Mouse (Mus musculus) heart, embryonic 14.5 days (tissue): ENCODE measurements around the gene Slc13a3. TPM values are rescaled to one million over a fixed set of nuclear protein-coding genes. Genes with fewer than 3 reads are reported as not detected.

Source experiments
- ATAC-seq: fragments of 200-750 bp; cut with Nextera tagmentation; 2 replicates; pipeline ENCODE4 v1.8.0; 2017; ENCODE audit warnings: low read depth, moderate TSS enrichment; ENCODE audit not compliant: insufficient number of reproducible peaks, insufficient read depth, low FRiP score
- H3K27ac ChIP-seq, 2 experiments: fragments of 200-500 bp in 1 of 2; fragments of 300-500 bp in 1 of 2; sonication (generic) in 1 of 2; replicated peaks in 1 of 2; 2 replicates each; pipeline ENCODE4 v1.5.1; 2012 to 2014; ENCODE audit warnings: low read depth in 2 of 2, low read length in 2 of 2, control low read depth in 1 of 2, mild to moderate bottlenecking in 1 of 2, mixed read lengths in 1 of 2; ENCODE audit not compliant: control insufficient read depth in 1 of 2, insufficient read depth in 1 of 2
- H3K27me3 ChIP-seq: fragments of 300-500 bp; sonication (generic); 2 replicates; pipeline ENCODE4 v1.6.1; 2014; ENCODE audit warnings: mild to moderate bottlenecking, low read length, control low read depth; ENCODE audit not compliant: control insufficient read depth, insufficient read depth
- H3K36me3 ChIP-seq: fragments of 300-500 bp; sonication (generic); 2 replicates; pipeline ENCODE4 v1.6.1; 2014; ENCODE audit warnings: mild to moderate bottlenecking, control low read depth, low read length, mixed read lengths; ENCODE audit not compliant: control insufficient read depth, insufficient read depth
- H3K4me1 ChIP-seq, 2 experiments: fragments of 200-500 bp in 1 of 2; fragments of 300-500 bp in 1 of 2; sonication (generic) in 1 of 2; 2 replicates each; pipeline ENCODE4 v1.6.1; 2012 to 2014; ENCODE audit warnings: low read length in 2 of 2, control low read depth in 1 of 2, mixed read lengths in 1 of 2; ENCODE audit not compliant: control insufficient read depth in 2 of 2, insufficient read depth in 2 of 2
- H3K4me2 ChIP-seq: fragments of 300-500 bp; sonication (generic); 2 replicates; pipeline ENCODE4 v1.6.1; 2014; ENCODE audit warnings: mild to moderate bottlenecking, low read length
- H3K4me3 ChIP-seq, 2 experiments: fragments of 200-500 bp in 1 of 2; fragments of 300-500 bp in 1 of 2; sonication (generic) in 1 of 2; 2 replicates each; pipeline ENCODE4 v1.5.1; 2012 to 2014; ENCODE audit warnings: low read length in 2 of 2, mild to moderate bottlenecking in 2 of 2, control low read depth in 1 of 2, low read depth in 1 of 2, moderate library complexity in 1 of 2; ENCODE audit not compliant: control insufficient read depth in 1 of 2, insufficient read depth in 1 of 2
- H3K9ac ChIP-seq: fragments of 300-500 bp; sonication (generic); 2 replicates; pipeline ENCODE4 v1.6.1; 2014; ENCODE audit warnings: mild to moderate bottlenecking, low read length
- H3K9me3 ChIP-seq: fragments of 300-500 bp; sonication (generic); 2 replicates; pipeline ENCODE4 v1.6.1; 2016; ENCODE audit warnings: low read length, control low read depth; ENCODE audit not compliant: control insufficient read depth
- WGBS: fragments of 180-500 bp; shearing (Covaris S2); extraction: QIAGEN DNeasy Blood & Tissue Kit; methylation state at CpG from one replicate; pipeline ENCODE4 v1.1.7; 2014; 5-methylcytosine and 5-hydroxymethylcytosine counted together
- polyA plus RNA-seq: library from polyadenylated mRNA; unstranded; fragments of >200 nt; fragmentation: Nextera tagmentation; extraction: Ambion mirVana; gene quantifications from 2 replicates; pipeline ENCODE4 v1.2.1, GENCODE M21; 2014

The Slc13a3 gene
- polyA plus RNA-seq, 1 experiment from 2014 or later = 0.26 TPM

DNA sequence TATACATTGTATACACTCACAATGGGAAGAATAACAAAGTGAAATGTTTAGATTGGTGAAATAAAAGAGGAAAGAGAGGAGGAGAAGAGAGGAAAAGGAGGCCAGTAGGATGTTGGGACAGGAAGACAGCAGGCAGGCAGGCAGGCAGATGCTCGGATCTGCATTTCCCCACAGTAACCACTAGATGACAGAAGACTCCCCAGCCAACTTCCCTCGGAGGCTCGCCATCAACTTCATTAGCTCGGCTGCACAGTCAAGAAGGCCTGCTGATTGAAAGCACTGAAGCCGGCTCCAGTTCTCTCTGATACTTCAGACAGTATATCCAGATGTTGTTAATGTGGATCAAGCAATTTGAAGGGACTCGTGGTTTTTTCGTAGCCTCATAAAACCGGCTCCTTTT lies 81.5 kb downstream of the Slc13a3 start:
- Histone ChIP-seq H3K27me3 (no peaks in the 10 kb centered on the region), H3K36me3 (peaks cover 4% of the 10 kb centered on the region), H3K4me2 (no peak overlapping the region), H3K4me1 (peaks cover 6 to 9% of the 10 kb centered on the region in 2 experiments), H3K9ac (no peak overlapping the region), H3K9me3 (no peaks in the 10 kb centered on the region), H3K27ac (no peak overlapping the region), H3K4me3 (no peak overlapping the region)
- no peak for ATAC-seq
- WGBS = 17% methylated on average over 8 of the region's 8 CpGs

DNA sequence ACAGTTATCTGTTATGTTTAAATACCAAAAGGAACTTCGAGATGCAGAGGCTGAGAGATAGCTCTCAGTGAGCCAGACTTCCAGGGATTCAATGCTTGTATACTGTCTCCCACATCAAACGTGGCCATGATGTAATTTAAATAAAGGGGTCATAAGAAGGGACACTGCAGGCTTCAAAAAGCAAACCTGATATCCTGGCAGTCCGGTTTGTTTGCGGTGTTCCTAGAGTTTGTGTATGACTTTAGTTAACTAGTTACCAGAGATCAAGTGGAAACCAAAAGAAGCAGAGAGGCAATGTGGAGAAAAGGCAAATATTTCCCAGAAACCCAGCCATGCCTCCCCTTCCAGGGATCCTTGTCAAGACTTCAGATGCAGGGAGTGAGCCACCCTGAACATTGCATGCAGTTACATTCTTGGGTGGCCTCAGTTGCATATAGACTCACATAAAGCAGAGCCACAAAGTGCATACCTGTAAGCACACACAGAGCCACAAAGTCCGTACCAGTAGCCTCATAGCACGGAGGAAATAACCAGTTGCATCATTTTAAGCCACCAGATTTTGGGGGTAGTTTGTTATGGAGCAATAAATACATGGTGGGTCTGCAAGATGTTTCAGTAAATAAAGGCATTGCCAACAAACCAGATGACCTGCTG lies 83.6 kb downstream of the Slc13a3 start:
- no peak overlapping the region for H3K27ac ChIP-seq
- no peak overlapping the region for H3K4me2 ChIP-seq
- no peaks in the 10 kb centered on the region for H3K27me3 ChIP-seq
- peaks cover 25% of the 10 kb centered on the region for H3K36me3 ChIP-seq
- no peak overlapping the region for H3K9ac ChIP-seq
- no peaks in the 10 kb centered on the region for H3K9me3 ChIP-seq
- ATAC-seq = no peak
- no peak overlapping the region for H3K4me3 ChIP-seq
- 74% methylated on average over 6 of the region's 6 CpGs for WGBS
- H3K4me1 ChIP-seq = peaks cover 7 to 21% of the 10 kb centered on the region in 2 experiments

DNA sequence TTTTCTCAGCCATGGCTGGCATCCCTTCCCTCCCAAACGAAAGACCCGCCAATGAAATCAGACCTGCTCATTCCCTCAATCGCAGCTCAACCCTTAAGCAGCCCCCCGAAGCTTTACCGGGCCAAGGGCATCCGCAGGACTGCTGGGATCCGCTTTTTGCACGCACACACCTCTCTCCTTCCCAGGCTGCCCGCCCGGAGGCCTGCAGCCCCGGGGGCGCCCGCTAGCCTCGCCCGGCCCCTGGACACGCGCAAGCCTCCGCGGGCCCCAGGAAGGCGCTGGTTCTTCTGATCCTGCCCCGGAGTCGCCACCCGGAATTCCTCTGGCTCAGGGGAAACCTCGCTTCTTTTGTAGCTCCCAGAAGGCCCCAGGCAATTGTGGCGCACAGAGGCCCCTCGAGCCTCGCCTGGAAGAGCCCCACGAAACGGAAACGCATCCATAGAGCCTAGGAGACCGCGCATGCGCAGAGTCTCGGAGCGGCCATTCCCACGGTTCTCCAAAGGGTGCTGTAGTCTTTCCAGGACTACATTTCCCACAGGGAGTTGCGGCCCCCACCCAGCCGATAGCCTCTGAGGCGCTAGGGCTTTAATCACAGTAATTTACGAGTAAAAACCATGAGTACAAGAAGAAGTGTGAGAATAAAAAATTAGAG lies 85.1 kb downstream of the Slc13a3 start, which contains the start of gene Zfp334:
Zfp334 (minus strand) TSS at position 416 of the 652 bp plus-strand sequence.
- ATAC-seq = peak; percentile 83
- WGBS = under 1% methylated on average over 40 of the region's 40 CpGs

DNA sequence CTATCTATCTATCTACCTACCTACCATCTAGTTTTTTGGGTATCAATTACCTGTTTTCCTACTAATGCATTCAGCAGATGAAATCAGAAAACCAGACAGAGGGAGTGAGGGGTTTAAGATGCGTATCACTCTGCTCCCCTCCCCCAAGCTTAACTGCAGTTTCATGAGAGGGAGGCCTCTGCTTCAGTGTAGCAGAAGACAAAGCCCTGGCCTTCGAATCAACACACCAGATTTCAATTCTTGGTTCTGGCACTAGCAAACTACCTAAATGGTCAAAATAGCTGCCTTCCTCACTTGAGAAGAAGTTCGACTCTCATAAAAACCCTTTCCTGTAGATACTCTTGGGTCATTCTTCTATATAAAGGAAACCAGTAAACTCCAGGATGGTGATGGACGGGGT lies 85.7 kb downstream of the Slc13a3 start:
- peak overlapping the region; percentile 83 to 90 for H3K27ac ChIP-seq
- peak overlapping the region; percentile 81 for H3K4me2 ChIP-seq
- H3K9me3 ChIP-seq = peaks cover 2% of the 10 kb centered on the region; the same call in 1 of the 2 replicates
- H3K9ac ChIP-seq = peak overlapping the region; percentile 93
- H3K4me1 ChIP-seq = peaks cover 7 to 21% of the 10 kb centered on the region in 2 experiments
- 14% methylated on average over 4 of the region's 4 CpGs for WGBS
- H3K36me3 ChIP-seq = peaks cover 46% of the 10 kb centered on the region
- no peak for ATAC-seq
- peak overlapping the region; percentile 76 to 83 for H3K4me3 ChIP-seq
- H3K27me3 ChIP-seq = no peaks in the 10 kb centered on the region

More for the DNA sequence above, 85.1 kb downstream of the Slc13a3 start, which contains the start of gene Zfp334:
- H3K36me3 ChIP-seq = peaks cover 40% of the 10 kb centered on the region
- peak within 1 kb of the TSS; percentile 83 to 90 for H3K27ac ChIP-seq
- H3K4me1 ChIP-seq = peaks cover 7 to 21% of the 10 kb centered on the region in 2 experiments
- H3K9me3 ChIP-seq = no peaks in the 10 kb centered on the region
- no peaks in the 10 kb centered on the region for H3K27me3 ChIP-seq
- peak within 1 kb of the TSS; percentile 93 for H3K9ac ChIP-seq
- peak within 1 kb of the TSS; percentile 76 to 83 for H3K4me3 ChIP-seq
- H3K4me2 ChIP-seq = peak within 1 kb of the TSS; percentile 81

DNA sequence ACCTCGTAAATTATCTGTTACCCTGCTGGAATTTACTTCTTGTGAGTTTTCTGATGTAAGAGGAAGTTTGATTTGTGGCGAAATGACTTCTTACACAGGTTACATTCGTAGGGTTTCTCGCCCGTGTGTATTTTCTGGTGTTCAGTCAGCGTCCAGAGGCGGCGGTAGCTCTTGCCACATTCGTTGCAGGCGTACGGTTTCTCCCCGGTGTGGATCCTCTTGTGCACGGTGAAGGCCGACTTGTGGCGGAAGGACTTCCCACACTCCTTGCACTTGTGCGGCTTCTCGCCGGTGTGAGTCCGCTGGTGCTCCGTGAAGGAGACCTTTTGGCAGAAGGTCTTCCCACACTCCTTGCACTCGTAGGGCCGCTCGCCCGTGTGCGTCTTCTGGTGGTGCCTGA lies 93.0 kb downstream of the Slc13a3 start:
- no peak overlapping the region for H3K9ac ChIP-seq
- WGBS = 96% methylated on average over 25 of the region's 25 CpGs
- H3K27ac ChIP-seq = no peak overlapping the region
- H3K36me3 ChIP-seq = peaks cover 87% of the 10 kb centered on the region
- H3K4me3 ChIP-seq = no peak overlapping the region
- 0 out of 4 replicates have a peak, but pooled peaks cover 0 to 3% of the 10 kb centered on the region in 2 experiments for H3K4me1 ChIP-seq
- peaks cover 28% of the 10 kb centered on the region for H3K9me3 ChIP-seq
- no peak overlapping the region for H3K4me2 ChIP-seq
- no peak for ATAC-seq
- no peaks in the 10 kb centered on the region for H3K27me3 ChIP-seq

DNA sequence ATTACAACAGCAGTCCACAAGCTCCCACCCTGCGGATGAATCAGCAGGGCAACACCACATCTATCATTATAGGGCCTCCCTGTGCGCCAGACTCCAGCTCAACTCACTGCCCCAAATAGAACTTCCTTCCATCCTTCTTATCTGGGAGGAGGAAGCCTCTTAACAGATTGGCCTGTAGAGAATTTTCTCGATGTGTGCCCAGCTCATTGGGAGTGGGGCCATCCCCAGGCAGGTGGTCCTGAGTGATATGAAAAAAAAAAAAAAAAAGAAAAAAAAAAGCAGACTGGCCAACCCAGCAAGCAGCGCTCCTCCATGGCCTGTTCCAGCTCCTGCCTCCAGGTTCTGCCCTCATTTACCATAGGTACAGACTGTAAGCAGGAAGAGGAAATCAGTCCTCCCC lies 97.0 kb downstream of the Slc13a3 start:
- Histone ChIP-seq H3K4me2 (no peak overlapping the region), H3K27ac (no peak overlapping the region), H3K4me1 (0 out of 4 replicates have a peak, but pooled peaks cover 0 to 3% of the 10 kb centered on the region in 2 experiments), H3K9ac (no peak overlapping the region), H3K4me3 (no peak overlapping the region), H3K9me3 (peaks cover 16% of the 10 kb centered on the region), H3K36me3 (peaks cover 50% of the 10 kb centered on the region), H3K27me3 (no peaks in the 10 kb centered on the region)
- 40% methylated on average over 4 of the region's 4 CpGs for WGBS
- ATAC-seq = no peak

DNA sequence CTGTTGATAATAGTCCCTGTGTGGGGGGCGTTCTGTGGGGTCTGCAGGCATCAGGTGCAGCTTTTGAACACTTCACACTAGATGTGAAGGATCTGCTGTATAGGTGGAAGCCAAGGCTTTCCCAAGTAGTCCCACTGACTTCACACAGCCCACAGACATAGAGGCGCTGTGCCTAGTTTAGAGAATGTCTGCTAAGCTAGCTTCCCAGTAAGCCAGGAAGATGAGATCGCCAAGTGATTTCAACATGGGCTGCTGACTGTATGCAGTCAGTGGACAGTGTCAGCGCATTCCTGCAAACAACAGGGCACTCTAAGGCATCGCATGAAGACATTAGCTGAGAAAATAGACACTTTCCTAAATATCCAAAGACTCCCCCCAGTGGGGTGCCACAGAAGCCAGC lies 97.6 kb downstream of the Slc13a3 start:
- Histone ChIP-seq H3K4me1 (0 out of 4 replicates have a peak, but pooled peaks cover 0 to 3% of the 10 kb centered on the region in 2 experiments), H3K4me3 (no peak overlapping the region), H3K27ac (no peak overlapping the region), H3K36me3 (peaks cover 44% of the 10 kb centered on the region), H3K27me3 (no peaks in the 10 kb centered on the region), H3K4me2 (no peak overlapping the region), H3K9me3 (peaks cover 11% of the 10 kb centered on the region), H3K9ac (no peak overlapping the region)
- ATAC-seq = no peak
- 72% methylated on average over 5 of the region's 5 CpGs for WGBS
